Mouse (Mus musculus) intestine, postnatal 0 days (tissue): Measurements from ENCODE around the gene Maml3. TPM values are rescaled to one million over a fixed set of nuclear protein-coding genes. Genes with fewer than 3 reads are reported as not detected.

Source experiments
- ATAC-seq: fragments of 200-750 bp; cut with Nextera tagmentation; 2 replicates; pipeline ENCODE4 v1.8.0; 2017; ENCODE audit warnings: mild to moderate bottlenecking, moderate TSS enrichment, moderate library complexity
- H3K27ac ChIP-seq: fragments of 300-500 bp; sonication (generic); 2 replicates; pipeline ENCODE4 v1.5.1; 2014; ENCODE audit warnings: mild to moderate bottlenecking, low read depth, low read length, moderate library complexity
- H3K27me3 ChIP-seq: fragments of 300-500 bp; sonication (generic); replicated peaks from 2 replicates; pipeline ENCODE4 v1.6.1; 2014; ENCODE audit warnings: low read length, mixed read lengths; ENCODE audit not compliant: control insufficient read depth, insufficient read depth
- H3K36me3 ChIP-seq: fragments of 300-500 bp; sonication (generic); 2 replicates; pipeline ENCODE4 v1.6.1; 2014; ENCODE audit warnings: mild to moderate bottlenecking, moderate library complexity; ENCODE audit not compliant: control insufficient read depth, insufficient read depth
- H3K4me1 ChIP-seq: fragments of 300-500 bp; sonication (generic); replicated peaks from 2 replicates; pipeline ENCODE4 v1.6.1; 2014; ENCODE audit warnings: antibody characterized with exemption, low read length, mixed read lengths; ENCODE audit not compliant: control insufficient read depth, insufficient read depth
- H3K4me2 ChIP-seq: fragments of 300-500 bp; sonication (generic); replicated peaks from 2 replicates; pipeline ENCODE4 v1.6.1; 2014; ENCODE audit warnings: low read depth, mild to moderate bottlenecking, moderate library complexity
- H3K4me3 ChIP-seq: fragments of 300-500 bp; sonication (generic); 2 replicates; pipeline ENCODE4 v1.5.1; 2014; ENCODE audit warnings: low read depth, low read length
- H3K9ac ChIP-seq: fragments of 300-500 bp; sonication (generic); 2 replicates; pipeline ENCODE4 v1.6.1; 2014; ENCODE audit warnings: mild to moderate bottlenecking, low read depth, low read length
- H3K9me3 ChIP-seq: fragments of 300-500 bp; sonication (generic); 2 replicates; pipeline ENCODE4 v1.6.1; 2016; ENCODE audit warnings: mixed run types; ENCODE audit not compliant: control insufficient read depth
- CTCF ChIP-seq: sonication (generic); IDR thresholded peaks from 2 replicates; pipeline ENCODE4 v1.5.1; 2016; ENCODE audit warnings: low read depth, mild to moderate bottlenecking, control low read depth, antibody characterized with exemption, moderate library complexity
- WGBS: fragments of 180-500 bp; shearing (Covaris S2); extraction: QIAGEN DNeasy Blood & Tissue Kit; methylation state at CpG from one replicate; pipeline ENCODE4 v1.1.7; 2014; 5-methylcytosine and 5-hydroxymethylcytosine counted together
- polyA plus RNA-seq: library from polyadenylated mRNA; unstranded; fragments of >200 nt; fragmentation: Nextera tagmentation; extraction: Ambion mirVana; gene quantifications from 2 replicates; pipeline ENCODE4 v1.2.1, GENCODE M21; 2015

The Maml3 gene
- polyA plus RNA-seq, 1 experiment from 2014 or later, result 2.0 TPM

DNA sequence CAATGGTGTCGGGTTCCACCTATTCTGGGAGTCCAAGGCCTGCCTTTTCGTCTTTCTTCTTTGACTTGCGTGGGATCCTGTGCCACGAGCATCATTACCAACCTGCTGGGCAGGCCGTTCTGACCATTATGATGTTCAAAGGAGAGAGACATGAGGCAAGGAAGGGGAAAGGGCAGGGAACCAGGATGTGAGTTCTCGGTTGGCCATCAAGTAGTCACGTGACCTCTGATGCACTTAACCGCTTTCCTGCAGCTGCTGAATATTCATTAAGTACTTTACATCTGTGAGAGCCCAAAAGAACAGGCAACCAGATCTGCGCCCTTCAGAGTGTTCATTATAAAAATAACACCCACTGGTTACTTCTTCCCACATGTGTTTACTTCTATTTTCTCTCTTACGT is 411.7 kb downstream of the Maml3 start:
- Histone ChIP-seq H3K4me1 (no peaks in the 10 kb centered on the region), H3K4me3 (no peak overlapping the region), H3K27me3 (no peaks in the 10 kb centered on the region), H3K27ac (no peak overlapping the region), H3K4me2 (no peak overlapping the region), H3K36me3 (peaks cover 23% of the 10 kb centered on the region; the same call in 1 of the 2 replicates), H3K9me3 (no peaks in the 10 kb centered on the region), H3K9ac (no peak overlapping the region)
- TF ChIP-seq CTCF, result no peak
- 87% methylated on average over 10 of the region's 10 CpGs for WGBS
- no peak for ATAC-seq

- Histone ChIP-seq H3K27ac (no peak overlapping the region), H3K4me2 (no peak overlapping the region), H3K36me3 (peaks cover 23% of the 10 kb centered on the region; the same call in 1 of the 2 replicates), H3K4me1 (no peaks in the 10 kb centered on the region), H3K9me3 (no peaks in the 10 kb centered on the region), H3K4me3 (no peak overlapping the region), H3K27me3 (no peaks in the 10 kb centered on the region), H3K9ac (no peak overlapping the region)
- WGBS, result 78% methylated on average over 8 of the region's 8 CpGs
- no peak for ATAC-seq
- no peak for TF ChIP-seq CTCF
Observed at GRCm38 (mm10) chr3:51688725-51689124, 416.2 kb downstream of the Maml3 start.

DNA sequence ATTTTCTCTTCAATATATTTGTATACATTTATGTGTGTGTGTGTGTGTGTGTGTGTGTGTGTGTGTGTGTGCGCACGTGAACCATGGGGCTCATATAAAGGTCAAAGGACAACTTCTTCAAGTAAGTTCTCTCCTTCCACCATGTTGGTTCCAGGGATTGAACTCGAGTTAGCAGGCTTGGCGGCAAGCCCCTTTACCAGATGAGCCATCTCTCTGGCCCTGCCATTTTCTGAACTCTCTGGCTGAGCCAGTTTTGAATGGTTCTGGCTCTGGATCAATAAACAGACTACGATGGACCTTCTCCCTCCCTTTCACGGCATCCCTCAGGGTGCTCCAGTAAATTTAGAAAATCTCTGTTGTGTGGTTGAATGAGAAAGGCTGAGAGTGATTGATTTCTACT is 418.1 kb downstream of the Maml3 start:
- no peak overlapping the region for H3K9ac ChIP-seq
- no peak overlapping the region for H3K4me2 ChIP-seq
- H3K9me3 ChIP-seq, result no peaks in the 10 kb centered on the region
- no peak for ATAC-seq
- no peaks in the 10 kb centered on the region for H3K27me3 ChIP-seq
- TF ChIP-seq CTCF, result no peak
- H3K27ac ChIP-seq, result no peak overlapping the region
- H3K4me3 ChIP-seq, result no peak overlapping the region
- peaks cover 19% of the 10 kb centered on the region; the same call in 1 of the 2 replicates for H3K36me3 ChIP-seq
- H3K4me1 ChIP-seq, result no peaks in the 10 kb centered on the region
- 77% methylated on average over 6 of the region's 6 CpGs for WGBS

- Histone ChIP-seq H3K4me2 (no peak overlapping the region), H3K27me3 (no peaks in the 10 kb centered on the region), H3K9me3 (no peaks in the 10 kb centered on the region), H3K4me3 (no peak overlapping the region), H3K9ac (no peak overlapping the region), H3K27ac (no peak overlapping the region), H3K4me1 (no peaks in the 10 kb centered on the region), H3K36me3 (peaks cover 19% of the 10 kb centered on the region; the same call in 1 of the 2 replicates)
- no peak for TF ChIP-seq CTCF
- ATAC-seq, result no peak
- WGBS, result 79% methylated on average over 6 of the region's 6 CpGs
Observed at GRCm38 (mm10) chr3:51686316-51686715, 418.6 kb downstream of the Maml3 start.

DNA sequence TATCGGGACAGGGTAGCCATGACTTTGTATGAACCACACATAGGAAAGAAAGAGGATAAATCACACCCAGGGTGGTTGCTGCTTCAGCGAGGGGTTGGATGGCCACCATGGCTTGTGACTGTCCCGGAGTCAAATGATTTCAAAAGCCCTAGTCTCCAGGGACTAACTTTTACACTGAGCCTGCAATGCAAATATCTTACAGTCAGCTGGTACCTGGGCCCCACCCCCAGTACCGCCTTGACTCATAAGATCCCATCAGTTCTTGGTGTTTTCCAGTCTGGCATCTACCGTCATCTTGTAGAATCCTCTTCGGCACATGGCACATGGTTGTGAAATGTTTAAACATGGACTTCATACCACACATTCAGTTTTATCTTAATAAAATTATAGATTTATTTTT is 419.3 kb downstream of the Maml3 start:
- Histone ChIP-seq H3K27ac (no peak overlapping the region), H3K9ac (no peak overlapping the region), H3K36me3 (peaks cover 18% of the 10 kb centered on the region; the same call in 1 of the 2 replicates), H3K4me1 (no peaks in the 10 kb centered on the region), H3K4me2 (no peak overlapping the region), H3K4me3 (no peak overlapping the region), H3K9me3 (no peaks in the 10 kb centered on the region), H3K27me3 (no peaks in the 10 kb centered on the region)
- 94% methylated on average over 6 of the region's 6 CpGs for WGBS
- TF ChIP-seq CTCF, result no peak
- no peak for ATAC-seq

GRCm38 (mm10) chr3:51674963-51675362 is 429.9 kb downstream of the Maml3 start:
- no peaks in the 10 kb centered on the region for H3K9me3 ChIP-seq
- H3K9ac ChIP-seq, result no peak overlapping the region
- no peak overlapping the region for H3K27ac ChIP-seq
- H3K4me2 ChIP-seq, result no peak overlapping the region
- H3K27me3 ChIP-seq, result no peaks in the 10 kb centered on the region
- H3K4me1 ChIP-seq, result peaks cover 9% of the 10 kb centered on the region
- no peak for TF ChIP-seq CTCF
- no peak for ATAC-seq
- no peak overlapping the region for H3K4me3 ChIP-seq
- no peaks in the 10 kb centered on the region for H3K36me3 ChIP-seq
- whole genome bisulfite sequencing, result 87% methylated on average over 3 of the region's 3 CpGs
